Mouse (Mus musculus) E14TG2a.4 (cell line): ENCODE results near the gene Tulp4.

ENCODE experiments used
- CTCF ChIP-seq: conservative IDR thresholded peaks from 2 replicates; pipeline ENCODE4 v1.5.1; 2014; ENCODE audit warnings: low read length
- NANOG ChIP-seq: IDR thresholded peaks from 2 replicates; pipeline ENCODE4 v1.6.1; 2014; ENCODE audit warnings: borderline replicate concordance, low read length, mixed read lengths
- POU5F1 ChIP-seq: IDR thresholded peaks from 2 replicates; pipeline ENCODE4 v1.6.1; 2014; ENCODE audit warnings: low read length, borderline replicate concordance

DNA sequence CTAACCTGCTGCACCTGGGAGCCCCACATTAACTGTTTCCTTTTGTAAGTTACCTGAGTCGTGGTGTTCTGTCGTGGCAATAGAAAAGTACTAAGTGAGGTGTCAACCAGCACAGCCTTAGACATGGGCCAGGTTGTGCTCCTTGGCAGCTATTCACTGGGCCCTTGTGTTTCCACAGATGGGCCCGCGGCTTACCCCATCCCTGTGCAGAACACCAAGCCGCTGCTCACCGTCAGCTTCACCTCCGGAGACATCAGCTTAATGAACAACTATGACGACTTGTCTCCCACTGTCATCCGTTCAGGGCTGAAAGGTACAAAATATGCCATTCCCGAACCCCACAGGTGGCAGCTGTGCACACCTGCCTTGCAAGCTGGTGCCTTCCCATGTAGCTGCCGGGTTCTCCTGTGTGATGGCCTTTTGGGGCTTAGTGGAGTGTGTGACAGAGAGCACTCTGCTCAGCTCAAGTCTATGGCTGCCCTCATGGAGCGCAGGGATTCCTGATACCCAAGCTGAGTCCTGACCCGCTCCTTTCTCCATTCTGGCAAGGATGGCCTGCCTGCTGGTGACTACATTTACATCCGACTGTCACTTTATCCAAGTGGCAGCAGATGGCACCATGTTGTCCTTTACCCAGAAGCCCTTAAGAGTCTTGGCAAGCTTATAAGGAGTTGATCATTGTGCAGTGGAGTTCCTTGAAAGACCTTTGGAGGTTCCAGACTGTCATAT lies 95.4 kb downstream of the Tulp4 start:
- TF ChIP-seq CTCF (no peak), POU5F1 (no peak), NANOG (no peak)
